Mouse (Mus musculus) embryonic facial prominence, embryonic 15.5 days (tissue): Measurements from ENCODE around the gene Col25a1. TPM values are rescaled to one million over a fixed set of nuclear protein-coding genes. Genes with fewer than 3 reads are reported as not detected.

ENCODE experiments used
- ATAC-seq: fragments of 200-750 bp; cut with Nextera tagmentation; 2 replicates; pipeline ENCODE4 v1.8.0; 2017; ENCODE audit warnings: low read depth, moderate TSS enrichment; ENCODE audit not compliant: insufficient number of reproducible peaks, low FRiP score, low TSS enrichment
- H3K27ac ChIP-seq: fragments of 300-500 bp; sonication (generic); replicated peaks from 2 replicates; pipeline ENCODE4 v1.5.1; 2015; ENCODE audit warnings: mild to moderate bottlenecking, inconsistent platforms
- H3K27me3 ChIP-seq: fragments of 300-500 bp; sonication (generic); 2 replicates; pipeline ENCODE4 v1.6.1; 2015; ENCODE audit warnings: inconsistent platforms
- H3K36me3 ChIP-seq: fragments of 300-500 bp; sonication (generic); 2 replicates; pipeline ENCODE4 v1.6.1; 2015; ENCODE audit warnings: mild to moderate bottlenecking, inconsistent platforms
- H3K4me1 ChIP-seq: fragments of 300-500 bp; sonication (generic); 2 replicates; pipeline ENCODE4 v1.6.1; 2015; ENCODE audit warnings: inconsistent platforms
- H3K4me2 ChIP-seq: fragments of 300-500 bp; sonication (generic); replicated peaks from 2 replicates; pipeline ENCODE4 v1.6.1; 2015; ENCODE audit warnings: mild to moderate bottlenecking, inconsistent platforms
- H3K4me3 ChIP-seq: fragments of 300-500 bp; sonication (generic); replicated peaks from 2 replicates; pipeline ENCODE4 v1.5.1; 2015; ENCODE audit warnings: mild to moderate bottlenecking, inconsistent platforms
- H3K9ac ChIP-seq: fragments of 300-500 bp; sonication (generic); 2 replicates; pipeline ENCODE4 v1.6.1; 2015; ENCODE audit warnings: inconsistent platforms
- H3K9me3 ChIP-seq: fragments of 300-500 bp; sonication (generic); replicated peaks from 2 replicates; pipeline ENCODE4 v1.6.1; 2016; ENCODE audit warnings: inconsistent platforms
- WGBS: fragments of 180-500 bp; shearing (Covaris S2); methylation state at CpG from one replicate; pipeline ENCODE4 v1.1.7; 2015; 5-methylcytosine and 5-hydroxymethylcytosine counted together
- polyA plus RNA-seq: library from polyadenylated mRNA; unstranded; fragments of >200 nt; fragmentation: Nextera tagmentation; extraction: Ambion mirVana; gene quantifications from 2 replicates; pipeline ENCODE4 v1.2.1, GENCODE M21; 2015

The Col25a1 gene
- polyA plus RNA-seq, 1 experiment from 2014 or later, result 16.5 TPM

- no peaks in the 10 kb centered on the region for H3K9me3 ChIP-seq
- no peaks in the 10 kb centered on the region for H3K36me3 ChIP-seq
- H3K9ac ChIP-seq, result no peak overlapping the region
- 0 out of 2 replicates have a peak overlapping the region, but pooled peaks have one; percentile 4 for H3K4me2 ChIP-seq
- 17% methylated on average over 17 of the region's 17 CpGs for WGBS
- no peak overlapping the region for H3K27ac ChIP-seq
- no peak overlapping the region for H3K4me3 ChIP-seq
- peak; percentile 51; the same call in 1 of the 2 replicates for ATAC-seq
- 0 out of 2 replicates have a peak, but pooled peaks cover 3% of the 10 kb centered on the region for H3K27me3 ChIP-seq
- H3K4me1 ChIP-seq, result peaks cover 7% of the 10 kb centered on the region
Observed at GRCm38 (mm10) chr3:130579501-130579900, 448.2 kb downstream of the Col25a1 start.

- Histone ChIP-seq H3K4me1 (peaks cover 7% of the 10 kb centered on the region), H3K9ac (no peak overlapping the region), H3K4me2 (no peak overlapping the region), H3K4me3 (no peak overlapping the region), H3K27ac (no peak overlapping the region), H3K36me3 (no peaks in the 10 kb centered on the region), H3K9me3 (no peaks in the 10 kb centered on the region), H3K27me3 (0 out of 2 replicates have a peak, but pooled peaks cover 3% of the 10 kb centered on the region)
- 86% methylated on average over 2 of the region's 2 CpGs for WGBS
- no peak for ATAC-seq
Observed at GRCm38 (mm10) chr3:130581577-130581976, 450.3 kb downstream of the Col25a1 start.

GRCm38 (mm10) chr3:130582903-130583664 is 451.8 kb downstream of the Col25a1 start:
- Histone ChIP-seq H3K36me3 (no peaks in the 10 kb centered on the region), H3K9me3 (no peaks in the 10 kb centered on the region), H3K27ac (no peak overlapping the region), H3K9ac (no peak overlapping the region), H3K4me3 (no peak overlapping the region), H3K4me1 (peaks cover 11% of the 10 kb centered on the region), H3K27me3 (0 out of 2 replicates have a peak, but pooled peaks cover 3% of the 10 kb centered on the region), H3K4me2 (no peak overlapping the region)
- ATAC-seq, result no peak
- 76% methylated on average over 13 of the region's 13 CpGs for WGBS

- no peaks in the 10 kb centered on the region for H3K9me3 ChIP-seq
- peaks cover 11% of the 10 kb centered on the region for H3K4me1 ChIP-seq
- H3K27ac ChIP-seq, result no peak overlapping the region
- no peak overlapping the region for H3K4me2 ChIP-seq
- WGBS, result 75% methylated on average over 7 of the region's 7 CpGs
- no peaks in the 10 kb centered on the region for H3K36me3 ChIP-seq
- no peak overlapping the region for H3K9ac ChIP-seq
- ATAC-seq, result no peak
- H3K27me3 ChIP-seq, result 0 out of 2 replicates have a peak, but pooled peaks cover 3% of the 10 kb centered on the region
- H3K4me3 ChIP-seq, result no peak overlapping the region
Observed at GRCm38 (mm10) chr3:130584007-130584406, 452.7 kb downstream of the Col25a1 start.

- H3K4me3 ChIP-seq, result no peak overlapping the region
- no peaks in the 10 kb centered on the region for H3K27me3 ChIP-seq
- ATAC-seq, result no peak
- no peak overlapping the region for H3K9ac ChIP-seq
- WGBS, result 89% methylated on average over 8 of the region's 8 CpGs
- no peak overlapping the region for H3K4me2 ChIP-seq
- H3K36me3 ChIP-seq, result no peaks in the 10 kb centered on the region
- no peaks in the 10 kb centered on the region for H3K4me1 ChIP-seq
- H3K9me3 ChIP-seq, result no peaks in the 10 kb centered on the region
- H3K27ac ChIP-seq, result no peak overlapping the region
Observed at GRCm38 (mm10) chr3:130595050-130595449, 463.7 kb downstream of the Col25a1 start.

- Histone ChIP-seq H3K4me2 (no peak overlapping the region), H3K9ac (no peak overlapping the region)
- whole genome bisulfite sequencing, result 64% methylated on average over 10 of the region's 10 CpGs
Observed at GRCm38 (mm10) chr3:130601491-130601890, 470.2 kb downstream of the Col25a1 start.

GRCm38 (mm10) chr3:130607924-130608323 is 476.6 kb downstream of the Col25a1 start:
- Histone ChIP-seq H3K36me3 (no peaks in the 10 kb centered on the region), H3K9me3 (no peaks in the 10 kb centered on the region), H3K9ac (no peak overlapping the region), H3K27me3 (no peaks in the 10 kb centered on the region), H3K4me1 (no peaks in the 10 kb centered on the region), H3K27ac (no peak overlapping the region), H3K4me2 (no peak overlapping the region), H3K4me3 (no peak overlapping the region)
- 78% methylated on average over 2 of the region's 2 CpGs for WGBS
- no peak for ATAC-seq

More at GRCm38 (mm10) chr3:130601491-130601890, 470.2 kb downstream of the Col25a1 start:
- ATAC-seq, result peak; percentile 29; the same call in 1 of the 2 replicates
- no peak overlapping the region for H3K4me3 ChIP-seq
- no peak overlapping the region for H3K27ac ChIP-seq
- no peaks in the 10 kb centered on the region for H3K27me3 ChIP-seq
- no peaks in the 10 kb centered on the region for H3K36me3 ChIP-seq
- no peaks in the 10 kb centered on the region for H3K4me1 ChIP-seq
- H3K9me3 ChIP-seq, result no peaks in the 10 kb centered on the region

- no peak for ATAC-seq
- Histone ChIP-seq H3K36me3 (no peaks in the 10 kb centered on the region), H3K27me3 (peaks cover 2% of the 10 kb centered on the region; the same call in 1 of the 2 replicates), H3K4me3 (no peak overlapping the region), H3K9ac (no peak overlapping the region), H3K4me2 (no peak overlapping the region), H3K27ac (no peak overlapping the region), H3K4me1 (peaks cover 9% of the 10 kb centered on the region), H3K9me3 (no peaks in the 10 kb centered on the region)
- 85% methylated on average over 9 of the region's 9 CpGs for WGBS
Observed at GRCm38 (mm10) chr3:130614444-130614843, 483.1 kb downstream of the Col25a1 start.

GRCm38 (mm10) chr3:130615625-130616024 is 484.3 kb downstream of the Col25a1 start:
- H3K27me3 ChIP-seq, result peaks cover 2% of the 10 kb centered on the region; the same call in 1 of the 2 replicates
- no peaks in the 10 kb centered on the region for H3K36me3 ChIP-seq
- H3K9ac ChIP-seq, result no peak overlapping the region
- peaks cover 9% of the 10 kb centered on the region for H3K4me1 ChIP-seq
- 50% methylated on average over 8 of the region's 8 CpGs for WGBS
- H3K4me3 ChIP-seq, result no peak overlapping the region
- no peaks in the 10 kb centered on the region for H3K9me3 ChIP-seq
- no peak overlapping the region for H3K4me2 ChIP-seq
- no peak overlapping the region for H3K27ac ChIP-seq
- ATAC-seq, result 0 out of 2 replicates have a peak, but pooled peaks have one; percentile 54

GRCm38 (mm10) chr3:130617439-130617898 is 486.2 kb downstream of the Col25a1 start, which contains the start of gene Etnppl:
Gene Etnppl, plus strand, starts transcription at chr3:130617448.
- H3K36me3 ChIP-seq, result no peaks in the 10 kb centered on the region
- no peak within 1 kb of the TSS for H3K27ac ChIP-seq
- peak within 1 kb of the TSS; percentile 51 for H3K4me2 ChIP-seq
- H3K4me3 ChIP-seq, result peak within 1 kb of the TSS; percentile 21
- peaks cover 2% of the 10 kb centered on the region; the same call in 1 of the 2 replicates for H3K27me3 ChIP-seq
- 5% methylated on average over 10 of the region's 10 CpGs for WGBS
- H3K9me3 ChIP-seq, result no peaks in the 10 kb centered on the region
- peaks cover 9% of the 10 kb centered on the region for H3K4me1 ChIP-seq
- H3K9ac ChIP-seq, result no peak within 1 kb of the TSS
- no peak for ATAC-seq

GRCm38 (mm10) chr3:130620517-130621146 is 489.3 kb downstream of the Col25a1 start:
- H3K9ac ChIP-seq, result no peak overlapping the region
- no peak overlapping the region for H3K4me3 ChIP-seq
- 66% methylated on average over 12 of the region's 12 CpGs for WGBS
- H3K4me2 ChIP-seq, result no peak overlapping the region
- no peak for ATAC-seq
- H3K9me3 ChIP-seq, result no peaks in the 10 kb centered on the region
- no peak overlapping the region for H3K27ac ChIP-seq
- peaks cover 9% of the 10 kb centered on the region for H3K4me1 ChIP-seq
- no peaks in the 10 kb centered on the region for H3K36me3 ChIP-seq
- H3K27me3 ChIP-seq, result peaks cover 2% of the 10 kb centered on the region; the same call in 1 of the 2 replicates
